Mouse (Mus musculus) liver, embryonic 14.5 days (tissue): Measurements from ENCODE around the gene Map4k4. TPM values are rescaled to one million over a fixed set of nuclear protein-coding genes. Genes with fewer than 3 reads are reported as not detected.
A peak's percentile ranks its signal among the peaks of the same experiment; 100 is the strongest.

Experiments
- ATAC-seq: fragments of 200-750 bp; cut with Nextera tagmentation; 2 replicates; pipeline ENCODE4 v1.8.0; 2017; ENCODE audit warnings: moderate number of reproducible peaks, mild to moderate bottlenecking, moderate library complexity; ENCODE audit not compliant: insufficient read depth
- DNase-seq, 3 experiments: peaks; one replicate each; pipeline ENCODE4 v3.0.0-alpha.2; 2012 to 2013; ENCODE audit warnings: low read depth in 3 of 3, low spot score in 3 of 3
- H3K27ac ChIP-seq: fragments of 300-500 bp; sonication (generic); 2 replicates; pipeline ENCODE4 v1.5.1; 2014; ENCODE audit warnings: moderate library complexity, mild to moderate bottlenecking, control low read depth, inconsistent platforms
- H3K27me3 ChIP-seq: fragments of 300-500 bp; sonication (generic); 2 replicates; pipeline ENCODE4 v1.6.1; 2014; ENCODE audit warnings: mild to moderate bottlenecking, low read length, moderate library complexity; ENCODE audit not compliant: control insufficient read depth, insufficient read depth
- H3K36me3 ChIP-seq: fragments of 300-500 bp; sonication (generic); replicated peaks from 2 replicates; pipeline ENCODE4 v1.6.1; 2014; ENCODE audit warnings: low read depth; ENCODE audit not compliant: control insufficient read depth, insufficient read depth
- H3K4me1 ChIP-seq, 2 experiments: fragments of 200-500 bp in 1 of 2; fragments of 300-500 bp in 1 of 2; sonication (generic) in 1 of 2; replicated peaks; 2 replicates each; pipeline ENCODE4 v1.6.1; 2012 to 2014; ENCODE audit warnings: antibody characterized with exemption in 1 of 2, inconsistent platforms in 1 of 2, low read length in 1 of 2; ENCODE audit not compliant: control insufficient read depth in 2 of 2, insufficient read depth in 2 of 2
- H3K4me2 ChIP-seq: fragments of 300-500 bp; sonication (generic); 2 replicates; pipeline ENCODE4 v1.6.1; 2014; ENCODE audit warnings: low read depth, mild to moderate bottlenecking, control low read depth, moderate library complexity
- H3K4me3 ChIP-seq, 2 experiments: fragments of 200-500 bp in 1 of 2; fragments of 300-500 bp in 1 of 2; sonication (generic) in 1 of 2; 2 replicates each; pipeline ENCODE4 v1.5.1; 2012 to 2014; ENCODE audit warnings: low read depth in 2 of 2, low read length in 2 of 2, mild to moderate bottlenecking in 2 of 2, control low read depth in 1 of 2, inconsistent platforms in 1 of 2, moderate library complexity in 1 of 2; ENCODE audit not compliant: insufficient read depth in 1 of 2
- H3K9ac ChIP-seq: fragments of 300-500 bp; sonication (generic); replicated peaks from 2 replicates; pipeline ENCODE4 v1.6.1; 2014; ENCODE audit warnings: mild to moderate bottlenecking, control low read depth, moderate library complexity
- H3K9me3 ChIP-seq: fragments of 300-500 bp; sonication (generic); 2 replicates; pipeline ENCODE4 v1.6.1; 2016; ENCODE audit warnings: low read length, mixed read lengths; ENCODE audit not compliant: control insufficient read depth
- CTCF ChIP-seq: IDR thresholded peaks from 2 replicates; pipeline ENCODE4 v1.5.1; 2016; ENCODE audit warnings: antibody characterized with exemption, low read depth, control low read depth
- EP300 ChIP-seq: IDR thresholded peaks from 2 replicates; pipeline ENCODE4 v1.6.1; 2016; ENCODE audit warnings: antibody characterized with exemption, low read depth
- WGBS: fragments of 180-500 bp; shearing (Covaris S2); extraction: QIAGEN DNeasy Blood & Tissue Kit; methylation state at CpG from one replicate; pipeline ENCODE4 v1.1.7; 2014; ENCODE audit not compliant: insufficient replicate concordance; 5-methylcytosine and 5-hydroxymethylcytosine counted together
- polyA plus RNA-seq, 2 experiments: library from polyadenylated mRNA; depleted of rRNA in 1 of 2; stranded (reverse) in 1 of 2; unstranded in 1 of 2; fragments of >200 nt; fragmentation: Nextera tagmentation in 1 of 2; extraction: Ambion mirVana in 1 of 2; gene quantifications; 2 replicates each; pipeline versions ENCODE4 v1.2.1 to v1.2.3; 2012 to 2014

Gene Map4k4
- polyA plus RNA-seq, 2 experiments: 2.3 to 14.5 TPM

DNA sequence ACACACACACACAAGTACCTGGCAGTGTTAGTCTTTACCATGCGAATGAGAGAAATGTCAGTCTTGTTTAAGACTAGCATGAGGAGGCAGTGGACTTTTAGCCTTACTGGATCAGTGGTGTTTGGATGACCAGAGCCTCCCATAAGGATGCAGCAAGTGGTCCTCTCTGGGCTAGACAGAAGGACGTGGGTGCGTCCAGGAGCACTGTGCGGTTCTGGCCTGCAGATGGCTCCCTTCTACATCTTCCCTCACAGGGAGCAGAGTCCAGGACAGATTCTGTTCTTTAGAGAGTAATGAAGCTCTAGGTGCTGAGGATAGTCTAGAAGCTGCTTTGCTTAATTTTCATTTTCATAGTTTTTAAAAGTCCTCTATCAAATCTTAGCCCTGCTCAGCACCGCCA is 100.2 kb downstream of the Map4k4 start:
- Histone ChIP-seq H3K4me2 (no peak overlapping the region), H3K27me3 (no peaks in the 10 kb centered on the region), H3K4me1 (no peaks in the 10 kb centered on the region), H3K36me3 (no peaks in the 10 kb centered on the region; the same call in 1 of the 2 replicates), H3K27ac (no peak overlapping the region), H3K4me3 (no peak overlapping the region), H3K9me3 (no peaks in the 10 kb centered on the region), H3K9ac (no peak overlapping the region)
- TF ChIP-seq CTCF (peak; percentile 56), EP300 (no peak)
- WGBS: 59% methylated on average over 5 of the region's 5 CpGs
- no peak for DNase-seq
- no peak for ATAC-seq

DNA sequence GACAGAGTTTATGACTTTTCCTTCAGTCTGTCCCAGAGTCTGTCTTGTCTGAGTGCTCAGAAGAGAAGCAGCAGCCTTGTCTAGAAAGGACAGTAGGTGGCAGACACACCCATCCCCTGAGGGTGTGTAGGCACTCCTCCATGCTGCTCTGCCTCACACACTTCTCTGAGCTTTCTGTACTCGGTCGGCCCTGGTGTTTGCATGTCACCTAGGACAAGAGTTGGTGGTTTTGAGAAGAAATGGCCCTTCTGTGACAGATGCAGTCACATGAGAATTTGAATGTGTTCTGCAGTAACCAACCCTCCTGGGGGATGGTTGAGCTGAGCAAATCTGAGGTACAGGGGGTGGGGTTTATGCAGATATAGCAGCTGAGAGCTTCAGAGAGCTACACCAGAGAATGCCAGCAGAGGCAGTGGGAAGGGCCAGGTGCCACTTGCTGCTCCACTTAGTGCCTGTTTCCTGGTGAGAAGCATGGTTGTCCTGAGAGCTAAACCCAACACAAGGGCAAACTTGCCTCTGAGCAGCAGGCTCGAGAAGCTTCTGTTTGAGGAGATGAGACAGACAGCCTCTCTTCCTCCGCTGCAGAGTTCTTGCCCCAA is 101.5 kb downstream of the Map4k4 start:
- peak; percentile 26; the same call in 1 of the 2 replicates for TF ChIP-seq CTCF
- TF ChIP-seq EP300: no peak
- ATAC-seq (no peak), DNase-seq (no peak)
- no peaks in the 10 kb centered on the region for H3K27me3 ChIP-seq
- no peak overlapping the region for H3K9ac ChIP-seq
- H3K9me3 ChIP-seq: no peaks in the 10 kb centered on the region
- no peaks in the 10 kb centered on the region; the same call in 1 of the 2 replicates for H3K36me3 ChIP-seq
- WGBS: 39% methylated on average over 4 of the region's 4 CpGs
- H3K4me3 ChIP-seq: no peak overlapping the region
- H3K27ac ChIP-seq: no peak overlapping the region
- no peaks in the 10 kb centered on the region for H3K4me1 ChIP-seq
- no peak overlapping the region for H3K4me2 ChIP-seq

DNA sequence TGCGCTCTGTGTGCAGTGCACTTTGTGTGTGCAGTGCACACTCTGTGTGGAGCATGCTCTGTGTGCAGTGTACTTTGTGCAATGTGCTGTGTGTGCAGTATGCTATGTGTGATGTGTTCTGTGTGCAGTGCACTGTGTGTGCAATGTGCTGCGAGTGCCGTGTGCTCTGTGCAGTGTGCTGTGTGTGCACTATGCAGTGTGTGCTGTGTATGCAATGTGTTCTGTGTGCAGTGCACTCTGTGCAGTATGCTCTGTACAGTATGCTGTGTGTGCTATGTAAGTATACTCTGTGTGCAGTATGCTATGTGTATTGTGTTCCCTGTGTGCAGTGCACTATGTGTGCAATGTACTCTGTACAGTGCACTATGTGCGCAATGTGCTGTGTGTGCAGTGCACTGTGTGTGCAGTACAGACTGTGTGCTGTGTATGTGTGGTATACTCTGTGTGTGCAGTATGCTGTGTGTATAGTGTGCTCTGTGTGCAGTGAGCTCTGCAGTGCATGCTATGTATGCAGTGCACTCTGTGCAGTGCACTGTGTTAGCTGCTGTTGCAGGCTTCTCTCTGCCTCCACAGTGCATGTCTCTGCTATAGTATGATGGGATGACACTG is 105.4 kb downstream of the Map4k4 start:
- TF ChIP-seq CTCF (no peak), EP300 (no peak)
- no peaks in the 10 kb centered on the region for H3K36me3 ChIP-seq
- no peaks in the 10 kb centered on the region for H3K4me1 ChIP-seq
- no peaks in the 10 kb centered on the region for H3K9me3 ChIP-seq
- ATAC-seq: no peak
- WGBS: 75% methylated on average over 4 of the region's 4 CpGs
- H3K4me2 ChIP-seq: no peak overlapping the region
- H3K27me3 ChIP-seq: no peaks in the 10 kb centered on the region
- DNase-seq: no peak
- H3K4me3 ChIP-seq: no peak overlapping the region
- H3K9ac ChIP-seq: no peak overlapping the region
- no peak overlapping the region for H3K27ac ChIP-seq

- Histone ChIP-seq H3K4me1 (no peaks in the 10 kb centered on the region), H3K9me3 (no peaks in the 10 kb centered on the region), H3K4me3 (no peak overlapping the region), H3K9ac (no peak overlapping the region), H3K36me3 (no peaks in the 10 kb centered on the region), H3K4me2 (no peak overlapping the region), H3K27me3 (no peaks in the 10 kb centered on the region), H3K27ac (no peak overlapping the region)
- DNase-seq: no peak
- no peak for ATAC-seq
- TF ChIP-seq EP300 (no peak), CTCF (no peak)
- WGBS: 49% methylated on average over 17 of the region's 17 CpGs
Observed at GRCm38 (mm10) chr1:40007962-40008471, 107.3 kb downstream of the Map4k4 start.

DNA sequence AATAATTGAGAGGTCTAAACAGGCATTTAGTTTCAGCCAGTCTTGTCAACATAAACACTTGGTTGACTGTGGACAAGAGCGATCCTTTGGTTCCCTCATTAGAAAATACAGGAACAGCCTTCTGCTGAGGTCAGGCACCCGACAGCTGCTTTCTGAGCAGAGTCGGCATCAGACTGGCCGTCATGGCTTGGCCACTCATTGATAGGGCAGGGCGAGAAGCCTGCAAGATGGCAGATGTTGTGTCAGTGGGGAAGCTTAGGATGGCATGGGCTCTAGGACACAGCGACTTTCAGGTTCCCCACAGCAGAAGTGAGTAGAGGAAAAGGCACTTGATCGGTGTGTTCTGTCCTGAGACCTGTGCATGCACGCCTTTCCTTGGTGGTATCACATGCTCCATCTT is 112.0 kb downstream of the Map4k4 start:
- Histone ChIP-seq H3K9me3 (no peaks in the 10 kb centered on the region), H3K4me3 (no peak overlapping the region), H3K4me2 (no peak overlapping the region), H3K27me3 (no peaks in the 10 kb centered on the region), H3K36me3 (no peaks in the 10 kb centered on the region), H3K27ac (no peak overlapping the region), H3K4me1 (no peaks in the 10 kb centered on the region), H3K9ac (no peak overlapping the region)
- ATAC-seq: no peak
- no peak for TF ChIP-seq CTCF
- TF ChIP-seq EP300: no peak
- no peak for DNase-seq
- WGBS: 79% methylated on average over 8 of the region's 8 CpGs
